Mouse (Mus musculus) gastrocnemius, adult 8-10 months (tissue): ENCODE measurements around the gene Zfhx3. TPM values are rescaled to one million over a fixed set of nuclear protein-coding genes. Genes with fewer than 3 reads are reported as not detected.

Experiments used
- DNase-seq, 2 experiments: peaks; one replicate each; pipeline ENCODE4 v3.0.0; 2022; ENCODE audit warnings: low spot score in 2 of 2
- total RNA-seq, 4 experiments: library from RNA; stranded (reverse); gene quantifications; 2 replicates each; pipeline ENCODE4 v1.2.4; 2022

Gene Zfhx3
- total RNA-seq, 4 experiments from 2014 or later, result 20.0 to 21.5 (median 21.0) TPM

GRCm38 (mm10) chr8:108783155-108783554, 840.7 kb downstream of the Zfhx3 start:
- DNase-seq, result no peak

DNA sequence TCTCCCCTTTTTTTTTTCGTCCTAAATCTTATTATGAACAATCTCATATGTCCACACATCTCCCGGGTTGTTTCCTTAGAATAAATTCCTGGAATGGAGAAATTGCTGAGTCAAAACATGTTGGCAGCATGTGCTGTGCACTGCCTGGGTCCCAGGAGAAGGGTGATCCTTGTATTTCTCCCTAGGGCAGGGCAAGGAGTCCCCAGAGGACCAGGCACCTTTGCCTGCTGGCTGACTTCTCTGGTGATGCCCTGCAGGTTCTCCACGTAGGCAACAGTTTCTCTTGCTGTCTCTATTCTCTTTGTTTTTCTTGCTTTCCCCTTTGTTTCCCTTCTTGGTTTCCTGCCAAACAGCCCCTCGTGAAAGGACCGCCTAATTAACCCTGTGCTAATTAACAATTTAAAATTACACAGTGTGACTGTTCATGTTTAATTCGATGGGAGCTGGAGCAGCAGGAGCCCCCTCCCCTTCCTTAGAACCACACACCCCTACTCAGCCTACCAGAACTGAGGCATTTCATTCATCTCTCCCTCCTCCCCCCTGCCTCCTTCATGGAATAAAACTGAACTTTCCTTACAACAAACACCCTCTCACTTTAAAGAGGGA, 845.8 kb downstream of the Zfhx3 start:
- no peak for DNase-seq

DNA sequence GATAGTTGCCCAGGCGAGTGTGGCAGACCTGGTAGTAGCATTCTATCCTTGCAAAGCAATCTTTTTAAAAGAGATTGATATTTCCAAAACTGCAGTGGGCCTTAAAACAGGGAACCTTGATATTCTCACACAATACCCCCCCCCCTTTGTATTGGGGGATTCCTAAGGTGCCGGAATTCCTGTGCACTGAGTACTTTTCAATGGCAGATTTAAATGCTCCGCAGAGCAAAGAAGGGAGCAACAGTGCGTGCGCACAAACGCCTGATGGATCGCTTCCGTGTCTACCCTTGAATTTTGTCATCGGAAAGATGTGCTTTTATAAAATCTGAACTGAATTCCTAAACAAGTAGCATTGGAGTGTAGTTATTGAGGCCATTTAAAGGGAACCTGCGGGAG, 846.3 kb downstream of the Zfhx3 start:
- no peak for DNase-seq

- peak in 1 of 2 experiments; percentile 39 for DNase-seq
Observed at GRCm38 (mm10) chr8:108790559-108791293, 848.3 kb downstream of the Zfhx3 start.

DNA sequence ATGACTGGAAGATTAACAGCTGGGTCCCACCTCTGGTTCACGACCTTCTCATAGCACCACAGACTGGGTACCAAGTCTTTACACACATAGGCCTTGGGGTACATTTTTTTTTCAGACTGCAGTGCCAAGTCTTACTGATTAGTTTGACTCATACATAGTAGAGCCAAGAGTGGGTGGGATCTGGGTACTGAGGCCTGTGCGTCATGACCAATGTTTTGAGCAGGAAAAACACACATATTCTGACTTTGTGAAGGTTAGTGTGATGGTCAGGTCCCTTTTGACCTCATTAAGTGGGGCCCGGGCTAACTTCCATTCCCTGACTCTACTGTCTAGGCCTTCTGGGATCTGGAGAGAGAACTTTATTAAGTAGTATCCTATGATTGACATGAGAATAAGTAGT, 853.6 kb downstream of the Zfhx3 start:
- no peak for DNase-seq

GRCm38 (mm10) chr8:108796882-108797281, 854.4 kb downstream of the Zfhx3 start:
- DNase-seq, result no peak

DNA sequence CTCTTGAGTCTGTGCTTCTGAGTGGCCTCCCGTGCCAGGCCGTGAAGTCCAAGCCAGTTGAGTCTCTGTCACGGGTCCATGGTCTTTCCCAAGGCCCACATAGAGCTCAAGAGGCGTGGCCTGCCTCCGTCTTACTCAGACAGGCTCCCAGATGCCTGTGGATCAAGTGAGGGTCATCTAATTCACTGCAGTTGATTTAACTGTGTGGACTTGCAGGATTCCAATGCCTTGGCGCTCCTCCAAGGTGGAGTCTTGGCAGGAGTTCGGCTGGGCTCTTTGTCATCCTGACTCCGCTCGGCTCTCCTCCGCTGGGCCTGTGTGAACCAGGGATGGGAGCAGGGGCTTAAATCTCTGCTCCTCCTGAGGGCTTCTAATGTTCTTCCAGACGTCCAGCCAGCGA, 855.6 kb downstream of the Zfhx3 start:
- peak; percentile 73 to 80 for DNase-seq

DNA sequence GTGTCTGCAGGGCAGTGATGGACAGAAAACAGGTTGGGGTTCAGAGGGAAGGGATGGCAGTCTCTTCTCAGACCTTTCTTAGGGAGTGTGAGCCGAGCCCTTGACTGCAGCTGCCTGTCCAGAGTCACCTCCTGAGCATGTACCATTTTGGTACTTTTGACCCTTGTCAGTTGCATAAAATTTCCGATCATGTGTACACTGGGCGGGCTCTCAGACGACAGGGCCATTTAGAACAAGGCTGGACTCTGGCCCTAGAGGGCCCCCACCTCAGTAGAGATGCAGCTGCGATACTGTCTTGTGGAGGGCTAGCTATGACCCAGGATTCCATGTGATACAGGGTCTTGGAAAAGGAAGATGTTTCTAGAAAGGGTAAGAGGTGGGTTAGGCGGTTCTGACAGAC, 856.8 kb downstream of the Zfhx3 start:
- no peak for DNase-seq

GRCm38 (mm10) chr8:108800357-108800756, 857.9 kb downstream of the Zfhx3 start:
- DNase-seq, result no peak

GRCm38 (mm10) chr8:108803017-108803416, 860.6 kb downstream of the Zfhx3 start:
- DNase-seq, result no peak

DNA sequence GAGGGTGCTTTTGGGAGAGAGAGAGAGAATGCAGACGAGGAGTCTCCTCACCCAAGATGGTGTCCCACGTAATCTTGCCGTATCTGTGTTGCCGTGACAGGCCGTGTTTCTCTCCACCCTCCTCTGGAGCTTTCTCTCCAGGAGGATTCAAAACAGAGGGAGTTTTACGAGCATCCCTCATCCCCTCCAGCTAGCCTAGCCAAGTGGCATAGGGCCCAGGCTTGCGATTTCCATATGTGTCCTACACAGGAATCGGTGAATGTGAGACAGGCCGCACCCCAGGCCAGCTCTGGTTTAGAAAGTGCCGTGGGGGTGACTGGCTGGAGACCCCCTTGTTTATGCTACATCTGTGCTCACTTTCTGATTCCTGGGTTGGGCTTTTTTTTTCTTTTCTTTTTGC, 869.2 kb downstream of the Zfhx3 start:
- no peak for DNase-seq

DNA sequence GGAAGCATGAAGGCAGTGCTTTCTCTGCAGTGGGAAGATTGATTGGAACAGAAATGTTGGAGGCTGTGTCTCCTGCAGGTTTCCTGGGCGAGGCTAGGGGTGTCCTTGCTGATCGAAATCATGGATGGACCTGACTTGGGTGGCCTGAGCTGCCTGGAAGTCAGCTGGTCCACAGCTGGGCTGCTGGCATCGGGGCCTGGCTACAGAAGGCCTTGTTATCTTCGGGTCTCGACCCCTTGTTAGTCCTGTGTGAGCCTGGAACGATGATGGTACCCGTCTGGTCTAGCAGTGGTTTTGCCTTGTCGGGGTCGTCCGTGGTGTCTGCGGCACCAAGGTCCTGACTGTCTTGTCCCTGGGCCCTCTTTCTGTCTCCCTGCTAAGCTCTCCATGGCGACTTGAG, 870.9 kb downstream of the Zfhx3 start:
- DNase-seq, result no peak

DNA sequence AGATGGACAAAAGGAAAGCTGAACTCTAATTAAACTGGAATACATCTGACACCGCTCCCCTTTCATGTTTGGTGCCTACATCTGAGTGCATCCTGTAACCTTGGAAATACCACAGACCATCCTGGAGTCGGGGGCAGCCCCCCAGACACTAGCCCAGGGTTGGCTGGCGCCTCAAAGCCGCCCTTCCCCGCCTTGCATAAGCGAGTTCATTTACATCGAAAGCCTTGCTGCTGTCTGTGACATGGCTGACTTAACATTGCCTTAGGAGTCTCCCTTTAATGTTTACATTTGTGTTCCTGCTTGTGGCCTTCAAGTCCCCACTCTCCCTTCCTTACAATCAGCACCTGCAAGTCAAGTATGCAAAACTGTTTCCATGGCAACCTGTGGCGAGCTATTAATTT, 876.8 kb downstream of the Zfhx3 start:
- DNase-seq, result no peak

DNA sequence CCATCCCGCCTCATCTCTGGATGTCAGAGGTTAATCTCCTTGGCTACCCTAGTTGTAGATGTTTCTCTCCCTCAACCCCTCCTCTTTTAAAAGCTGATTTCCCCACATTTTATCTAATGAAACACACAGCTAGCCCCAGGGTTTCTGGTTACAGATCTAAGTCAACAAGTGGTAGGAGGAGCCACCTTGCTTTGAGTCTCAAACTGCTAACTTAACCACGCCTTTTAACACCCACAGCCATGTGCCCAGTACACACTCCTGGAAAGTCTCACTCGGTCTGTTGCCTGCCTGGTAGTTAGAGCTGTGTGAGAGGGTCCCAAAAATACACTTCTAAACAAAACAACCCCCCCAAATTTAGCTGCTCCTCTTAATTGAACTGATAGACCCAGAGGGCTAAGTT, 877.4 kb downstream of the Zfhx3 start:
- DNase-seq, result no peak

DNA sequence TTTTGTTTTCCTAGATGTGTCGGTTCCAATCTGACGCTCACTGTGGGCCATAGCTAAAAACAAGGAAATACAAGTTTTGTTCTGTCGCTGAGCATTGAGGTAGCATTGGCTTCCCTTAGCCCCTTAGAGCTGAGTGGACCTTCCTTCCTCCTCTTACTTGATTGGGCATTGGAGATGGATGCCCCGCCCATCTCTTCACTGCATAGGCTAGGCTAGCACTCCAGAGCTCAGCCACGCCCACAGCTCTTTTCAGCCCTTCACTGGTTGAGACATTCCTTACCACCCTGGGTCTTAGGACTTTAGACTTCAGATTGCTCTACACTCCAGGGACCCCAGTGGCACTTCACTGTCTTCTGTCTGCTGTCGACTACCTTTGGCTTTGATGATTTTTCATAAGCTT, 878.2 kb downstream of the Zfhx3 start:
- DNase-seq, result no peak

DNA sequence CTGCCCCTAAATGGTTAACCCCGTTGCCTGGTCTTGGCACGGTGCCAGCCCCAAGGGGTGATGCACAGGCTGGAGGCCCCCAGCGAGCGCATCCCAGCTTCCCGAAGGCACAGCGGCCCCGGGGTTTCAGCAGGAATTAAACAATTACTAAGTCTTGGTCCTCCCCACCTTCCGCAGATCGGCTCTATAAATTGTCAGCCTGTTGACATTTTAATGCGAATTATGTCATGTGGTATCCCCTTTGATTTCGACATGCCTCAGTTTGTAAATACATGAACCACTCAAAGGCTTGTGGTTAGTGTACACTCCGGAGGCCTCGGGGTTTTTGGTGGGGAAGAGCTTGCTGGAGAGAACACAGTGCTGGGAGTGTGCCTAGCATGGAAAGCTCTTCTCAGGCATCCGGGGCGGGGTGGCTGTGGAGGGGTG, 880.4 kb downstream of the Zfhx3 start:
- DNase-seq, result no peak

DNA sequence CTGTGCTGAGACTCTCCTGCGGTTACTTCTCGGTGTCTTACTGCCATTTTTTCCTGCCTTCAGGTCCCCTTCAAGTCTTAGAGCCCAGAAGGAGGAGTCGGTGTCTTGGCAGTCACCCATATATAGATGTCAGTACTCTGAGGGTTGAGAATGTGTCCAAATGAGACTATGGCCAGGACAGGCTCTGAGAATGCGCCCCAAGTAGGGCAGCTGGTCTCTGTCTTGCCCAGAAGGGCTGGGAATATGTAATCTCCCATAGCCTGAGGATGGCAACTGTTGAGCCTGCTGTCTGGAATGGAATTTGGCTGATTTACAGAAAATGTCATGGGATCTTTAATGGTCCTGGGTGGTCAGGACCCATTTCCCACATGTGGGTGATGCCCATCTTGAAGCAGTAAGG, 881.6 kb downstream of the Zfhx3 start:
- no peak for DNase-seq

GRCm38 (mm10) chr8:108826414-108826813, 884.0 kb downstream of the Zfhx3 start:
- no peak for DNase-seq

DNA sequence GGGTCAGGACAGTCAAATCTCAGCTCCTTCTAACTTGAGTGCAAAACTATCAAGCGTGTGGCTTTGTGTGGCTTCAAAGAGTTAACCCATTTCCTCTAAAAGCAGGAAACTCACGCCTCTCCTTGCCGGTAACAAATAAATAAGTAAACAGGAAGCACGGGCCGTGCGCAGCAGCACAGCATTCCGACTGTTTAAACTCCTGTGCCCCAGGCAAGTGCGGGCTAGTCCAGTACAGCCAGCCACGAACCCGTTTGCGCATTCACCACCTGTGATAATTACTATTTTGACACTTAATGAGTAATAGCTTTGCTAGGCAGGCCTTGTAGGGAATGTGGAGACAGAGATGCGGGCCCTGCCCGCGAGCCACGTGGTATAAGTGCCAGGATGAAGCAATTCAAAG, 885.0 kb downstream of the Zfhx3 start:
- no peak for DNase-seq

DNA sequence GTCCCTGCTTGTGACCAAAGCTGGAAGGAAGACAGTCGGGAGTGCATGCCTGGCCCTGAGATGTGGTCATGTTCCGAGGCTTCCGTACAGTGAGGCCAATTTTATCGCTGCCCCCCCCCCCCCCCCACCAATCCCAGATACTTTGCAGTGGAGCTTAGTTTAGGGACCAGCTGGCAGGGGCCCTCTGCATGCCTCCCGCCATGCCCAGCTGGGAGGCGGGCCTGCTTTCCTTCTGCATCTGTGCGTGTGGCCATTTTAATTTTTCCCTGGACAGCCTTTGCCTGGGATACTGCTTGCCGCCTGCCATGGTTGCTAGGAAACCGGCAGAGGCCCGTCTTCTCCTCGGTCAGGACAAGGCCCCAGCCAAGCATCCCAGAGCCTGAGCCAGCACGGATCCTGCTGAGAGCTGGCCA, 886.9 kb downstream of the Zfhx3 start:
- DNase-seq, result peak; percentile 16 to 24

GRCm38 (mm10) chr8:108835143-108835542, 892.7 kb downstream of the Zfhx3 start:
- DNase-seq, result no peak

- DNase-seq, result no peak
Observed at GRCm38 (mm10) chr8:108837788-108838187, 895.3 kb downstream of the Zfhx3 start.

DNA sequence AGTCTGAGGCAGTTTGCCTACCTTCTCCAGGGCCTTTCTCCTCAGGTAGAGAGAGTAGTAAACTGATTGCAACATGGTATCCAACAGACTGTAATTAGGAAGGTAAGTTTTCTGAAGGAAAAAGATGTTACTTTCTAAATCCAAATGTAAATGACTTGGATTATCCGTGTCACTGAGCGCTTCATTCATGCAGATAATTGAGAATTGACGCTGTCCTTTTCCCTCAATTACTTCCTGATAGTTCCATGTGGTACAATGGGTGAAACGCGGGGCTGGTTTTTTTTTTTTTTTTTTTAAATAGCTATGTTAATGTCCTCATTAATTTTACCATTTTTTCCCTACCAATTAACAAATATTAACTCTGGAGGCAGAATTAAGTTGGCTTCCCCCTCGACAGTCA, 896.3 kb downstream of the Zfhx3 start:
- no peak for DNase-seq
